Mouse (Mus musculus) lung, postnatal 4 days (tissue): ENCODE measurements at regions not wholly inside any gene's neighbourhood (a gene's known extent, or its start where the extent isn't known, plus 50 kb on each side); places are given as distances from the start of the nearest gene placed in this dataset.

Experiments
- DNase-seq, 2 experiments: peaks; one replicate each; pipeline ENCODE4 v3.0.0; 2021

DNA sequence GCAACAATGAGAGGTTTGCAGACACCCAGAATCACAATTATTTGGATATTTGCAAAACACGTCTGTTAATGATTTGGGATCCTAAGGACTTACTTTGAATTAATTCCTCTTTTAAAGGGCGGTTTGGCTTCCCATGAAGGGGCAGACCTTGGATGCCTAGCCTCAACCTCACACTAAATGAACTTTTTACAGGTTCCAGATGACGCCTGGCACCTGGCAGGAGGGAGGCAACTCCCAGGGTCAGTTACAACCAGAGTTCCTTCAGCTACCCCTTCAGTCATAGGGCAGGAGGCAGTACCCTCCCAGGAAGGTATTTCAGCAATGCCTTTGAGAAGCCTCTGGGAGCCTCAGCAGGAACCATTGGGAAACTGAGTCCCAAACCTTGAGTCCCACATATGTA, 57.9 kb upstream of the Stx18 start:
- DNase-seq = no peak

DNA sequence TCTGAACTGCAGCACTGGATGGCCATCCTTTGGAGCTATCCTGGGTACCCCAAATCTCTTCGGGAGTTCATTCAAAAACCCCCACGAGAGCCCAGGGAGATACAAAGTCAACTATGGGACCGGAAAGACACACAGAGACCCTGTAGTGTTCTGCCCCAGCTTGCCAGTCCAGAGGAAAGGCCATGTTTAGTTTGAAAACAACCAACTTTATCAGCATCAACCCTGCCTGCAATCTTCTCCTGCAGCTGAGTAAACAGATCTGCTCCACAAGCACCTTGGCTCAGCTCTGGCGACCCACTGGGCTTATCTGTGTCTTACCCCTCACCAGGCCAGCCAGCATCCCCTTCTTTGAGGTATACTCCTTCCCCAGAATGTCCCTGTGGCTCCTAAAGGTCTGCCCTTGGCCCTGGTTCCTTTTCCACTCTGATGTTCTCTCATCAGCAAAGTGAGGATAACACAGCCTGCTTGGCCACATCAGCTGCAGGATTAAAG, 61.6 kb upstream of the Stx18 start:
- DNase-seq = no peak

DNA sequence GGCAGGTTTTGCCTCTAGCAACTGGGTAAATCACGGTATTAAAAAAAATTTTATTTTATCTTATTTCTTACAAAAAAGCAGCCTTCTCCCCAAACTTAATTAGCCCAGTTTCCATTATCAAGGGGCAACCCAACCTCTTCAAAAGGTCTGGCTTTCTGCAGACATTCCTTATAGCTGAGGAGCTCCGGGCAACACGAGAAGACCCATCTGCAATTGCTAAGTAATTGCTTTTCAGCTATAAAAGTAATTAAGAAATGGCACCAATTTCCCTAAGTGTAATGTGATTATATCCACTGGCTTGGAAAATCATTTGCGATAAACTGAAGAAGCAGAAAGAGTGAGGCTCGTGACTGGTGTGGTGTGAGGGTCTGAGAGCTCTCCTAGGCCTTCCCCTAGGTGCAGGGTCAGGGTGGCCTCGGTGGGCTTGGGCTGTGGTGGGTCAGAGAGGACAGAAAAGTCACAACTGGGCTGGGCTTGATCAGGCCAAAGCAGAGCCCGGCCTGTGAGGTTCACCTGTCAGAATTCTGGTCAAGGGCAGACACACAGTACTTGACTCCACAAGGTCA, 65.5 kb upstream of the Stx18 start:
- DNase-seq = no peak

DNA sequence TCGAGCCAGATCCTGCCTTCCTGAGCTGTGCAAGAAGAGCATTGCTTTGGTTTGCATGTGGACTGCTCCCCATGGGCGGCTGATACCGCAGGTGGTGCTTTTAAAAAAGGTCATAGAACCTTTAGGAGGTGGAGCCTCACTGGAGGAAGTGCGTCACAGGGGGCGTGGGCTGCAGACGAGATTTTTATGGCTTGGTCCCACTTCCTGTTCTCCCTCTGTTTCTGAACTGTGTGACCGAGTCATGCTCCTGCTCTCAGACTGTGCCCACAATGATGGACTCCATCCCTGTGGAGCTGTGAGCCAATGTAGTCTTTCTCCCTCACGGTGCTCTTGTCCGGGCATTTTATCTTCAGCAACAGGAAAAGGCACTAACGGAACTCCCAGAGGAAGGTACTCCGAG, 66.8 kb upstream of the Stx18 start:
- no peak for DNase-seq

DNA sequence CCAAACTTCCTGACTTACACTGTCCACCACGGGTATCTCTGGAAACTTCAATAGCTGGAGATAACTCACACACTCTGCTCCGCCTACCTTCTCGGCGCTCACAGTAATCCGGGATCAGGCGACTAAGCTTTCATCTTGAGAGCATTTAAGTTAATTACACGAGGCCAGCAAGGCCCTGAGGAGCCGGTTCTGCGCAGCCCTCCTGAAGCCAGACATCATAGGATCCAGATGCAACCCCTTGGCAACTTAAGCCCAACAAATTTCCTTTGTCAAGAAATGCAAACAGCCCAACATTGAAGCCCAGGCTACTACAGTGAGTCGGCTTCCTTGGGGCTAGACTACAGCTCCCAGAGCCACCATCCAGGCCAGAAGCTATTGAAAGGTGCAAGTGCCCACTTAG, 69.9 kb upstream of the Stx18 start:
- no peak for DNase-seq

DNA sequence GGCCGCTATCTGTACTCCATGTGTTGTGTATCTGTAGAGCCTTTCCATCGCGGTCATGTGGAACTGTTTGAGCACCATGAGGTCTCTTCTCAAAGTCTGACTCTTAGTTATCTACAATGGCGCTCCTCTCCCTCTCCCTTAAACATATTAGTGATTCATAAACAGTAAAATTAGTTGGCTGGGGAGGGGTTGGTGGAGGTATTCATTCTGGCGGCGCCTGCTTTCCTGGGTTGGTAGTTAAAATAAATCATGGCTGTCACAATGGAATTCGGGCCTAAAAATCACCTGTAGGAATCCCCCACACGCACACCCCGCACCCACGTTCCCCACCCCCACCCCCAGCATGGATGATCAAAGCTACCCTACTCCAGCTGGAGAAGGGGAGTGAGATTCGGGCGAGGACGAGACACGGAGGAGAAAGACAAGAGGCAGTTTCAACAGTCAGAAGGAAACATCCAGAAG, 70.6 kb upstream of the Stx18 start:
- DNase-seq = no peak

DNA sequence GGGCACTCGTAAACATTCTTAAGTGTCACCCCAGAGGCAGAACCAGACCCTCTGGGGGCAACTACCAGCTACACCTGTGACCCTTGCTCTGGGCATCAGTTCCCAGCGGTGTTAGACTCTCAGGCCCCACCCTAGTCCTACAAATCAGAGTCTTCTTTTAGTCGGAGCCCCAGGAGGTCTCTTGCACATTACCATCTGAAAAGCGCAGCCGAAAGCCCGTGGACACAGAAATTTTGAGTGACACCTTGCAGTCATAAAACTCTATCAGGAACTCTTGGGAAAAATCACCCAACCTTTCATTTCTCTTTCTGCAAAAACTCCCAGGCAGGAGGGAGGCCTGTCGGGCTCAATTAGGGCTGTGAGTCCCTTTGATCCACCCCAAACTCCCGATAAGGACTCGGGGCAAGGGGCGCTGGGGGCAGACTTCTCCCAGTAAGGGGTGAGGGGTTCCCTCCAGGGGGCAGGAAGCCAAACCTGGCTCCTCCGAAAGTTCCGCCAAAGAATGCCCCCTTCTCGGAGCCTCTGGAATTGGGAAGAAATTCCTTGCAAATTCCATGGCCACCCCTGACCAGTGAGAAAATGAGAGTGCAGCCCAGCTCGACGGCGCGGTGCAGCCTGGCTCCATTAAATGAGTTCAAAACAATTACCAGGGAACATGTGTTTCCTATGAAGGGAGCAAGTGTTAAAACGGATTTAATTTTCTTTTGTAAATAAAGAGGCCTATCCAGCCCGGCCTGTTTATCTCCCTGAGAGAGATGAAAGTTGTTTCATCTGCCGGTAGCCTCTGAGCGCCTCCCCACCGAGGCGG, 71.2 kb upstream of the Stx18 start:
- no peak for DNase-seq

DNA sequence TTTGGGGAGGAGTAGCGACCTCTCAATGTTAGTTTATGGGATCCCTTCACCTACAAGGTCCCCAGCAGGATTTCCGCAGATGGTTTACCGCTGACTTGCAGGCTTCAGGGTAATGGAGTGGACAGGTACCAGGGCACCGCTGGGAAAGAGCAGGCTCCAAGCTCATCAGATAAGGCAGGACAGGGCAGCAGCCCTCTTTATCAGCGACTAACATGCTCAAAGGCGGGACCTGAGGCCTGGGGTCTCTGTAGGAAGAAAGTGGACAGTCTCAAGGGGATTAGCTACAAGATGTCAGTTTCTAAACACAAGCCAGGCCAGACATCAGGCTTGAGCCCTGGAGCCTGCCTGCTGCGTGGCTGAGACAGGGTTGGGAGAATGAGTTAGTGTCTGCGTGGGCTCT, 74.9 kb upstream of the Stx18 start:
- DNase-seq = no peak

DNA sequence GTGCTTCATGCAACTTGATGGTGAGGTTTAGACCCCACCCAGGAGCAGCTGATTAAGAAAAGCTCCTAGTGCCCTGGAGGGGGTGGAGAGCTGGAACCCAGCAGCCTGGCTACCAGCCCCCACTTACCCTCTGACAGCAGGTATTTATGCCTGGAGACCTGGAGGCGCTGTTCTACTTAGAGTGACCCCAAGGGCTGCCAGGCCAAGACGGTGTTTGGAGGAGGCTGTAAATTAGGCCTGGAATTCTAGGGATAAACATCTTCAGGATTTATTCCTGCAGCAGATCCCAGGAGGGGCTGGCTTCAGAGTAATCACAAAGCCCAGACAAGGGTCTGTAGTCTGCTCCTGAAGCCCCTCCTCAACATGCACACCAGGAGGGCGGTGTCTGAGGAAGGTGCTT, 76.0 kb upstream of the Stx18 start:
- no peak for DNase-seq

DNA sequence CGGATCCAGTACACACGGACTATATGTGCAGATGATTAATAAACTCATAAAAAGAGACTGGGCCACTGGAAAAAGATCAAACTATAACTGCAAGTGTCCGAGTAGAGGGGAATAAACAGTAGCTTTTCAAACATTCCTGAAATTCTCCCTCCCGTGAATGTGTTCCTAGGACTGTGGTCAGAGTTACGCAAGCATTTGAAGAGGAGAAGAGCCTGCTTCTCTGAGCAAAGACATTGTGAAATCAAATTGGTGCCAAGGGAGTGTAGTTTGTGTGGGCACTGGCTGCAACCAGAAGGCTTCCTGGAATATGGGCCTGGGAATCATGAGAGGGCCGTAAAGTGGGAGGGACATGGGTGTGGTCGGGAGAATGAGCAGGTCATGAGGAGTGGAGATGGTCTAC, 78.3 kb upstream of the Stx18 start:
- peak in 1 of 2 experiments; percentile 42 for DNase-seq

DNA sequence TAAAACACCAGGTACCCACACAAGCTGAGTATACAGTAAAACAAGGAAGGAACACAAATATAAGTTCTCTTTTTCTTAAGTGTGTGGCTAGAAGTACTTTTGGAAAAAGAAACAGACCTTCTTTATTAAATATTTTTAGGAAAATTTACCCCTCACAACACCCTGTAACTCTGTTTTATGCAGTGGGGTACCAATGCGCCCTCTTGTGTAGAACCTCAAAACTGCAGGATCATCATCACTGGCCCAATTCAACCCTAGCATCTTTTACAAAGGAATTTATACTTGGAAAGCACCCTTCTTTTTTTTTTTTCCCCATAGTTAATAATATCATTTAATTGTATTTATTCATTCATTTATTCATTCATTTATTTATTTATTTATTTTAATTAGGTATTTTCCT, 86.4 kb upstream of the Stx18 start:
- no peak for DNase-seq

DNA sequence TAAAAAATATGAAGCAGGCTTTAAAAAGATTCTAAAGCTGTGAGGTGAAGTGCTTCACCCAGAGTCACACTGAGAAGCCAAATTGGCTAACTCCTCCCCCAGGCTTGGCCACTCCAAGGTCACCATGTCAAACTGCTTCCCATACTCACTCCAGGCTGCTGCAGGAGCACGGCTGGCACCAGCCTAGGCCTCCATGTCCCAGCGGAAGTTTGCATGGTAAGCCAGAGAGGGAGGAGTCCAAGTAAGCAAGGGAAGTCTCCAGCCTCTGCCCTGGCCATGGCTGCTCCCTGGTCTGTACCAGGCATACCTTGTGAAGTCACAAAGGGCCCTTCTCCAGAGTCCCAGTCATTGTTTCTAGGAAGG, 105.8 kb upstream of the Stx18 start:
- DNase-seq = peak in 1 of 2 experiments; percentile 27

DNA sequence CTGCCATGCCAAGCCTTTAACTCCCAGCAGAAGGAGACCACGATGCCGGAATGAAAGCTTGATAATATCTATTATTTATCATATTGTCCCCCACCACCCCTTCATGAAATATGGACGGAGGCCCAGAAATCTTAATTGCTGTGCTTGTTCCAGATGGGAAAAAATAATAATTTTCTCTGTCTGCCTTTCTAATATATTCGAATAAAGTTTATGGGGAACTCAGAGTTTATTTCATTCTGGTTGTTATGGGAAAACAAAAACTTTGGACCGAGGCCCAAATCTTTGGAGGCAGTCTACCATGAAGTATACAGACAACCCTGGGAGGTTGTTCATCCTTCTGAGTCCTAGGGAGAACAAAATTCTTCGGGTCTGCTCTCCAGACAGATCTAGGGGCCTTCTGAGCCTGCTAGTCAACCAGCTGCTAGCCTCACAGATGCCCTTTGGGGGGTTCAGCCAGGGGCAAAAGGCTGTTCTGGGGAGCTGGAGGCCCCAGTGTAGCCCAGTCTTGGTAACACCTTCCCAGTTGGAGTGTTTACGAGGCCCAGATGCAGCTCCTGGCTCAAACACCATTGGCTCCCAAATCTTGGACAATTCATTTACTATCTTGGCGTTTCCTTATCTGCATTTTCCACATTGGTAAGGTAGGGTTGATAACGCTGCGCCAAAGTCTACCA, 106.3 kb upstream of the Stx18 start:
- DNase-seq = no peak

DNA sequence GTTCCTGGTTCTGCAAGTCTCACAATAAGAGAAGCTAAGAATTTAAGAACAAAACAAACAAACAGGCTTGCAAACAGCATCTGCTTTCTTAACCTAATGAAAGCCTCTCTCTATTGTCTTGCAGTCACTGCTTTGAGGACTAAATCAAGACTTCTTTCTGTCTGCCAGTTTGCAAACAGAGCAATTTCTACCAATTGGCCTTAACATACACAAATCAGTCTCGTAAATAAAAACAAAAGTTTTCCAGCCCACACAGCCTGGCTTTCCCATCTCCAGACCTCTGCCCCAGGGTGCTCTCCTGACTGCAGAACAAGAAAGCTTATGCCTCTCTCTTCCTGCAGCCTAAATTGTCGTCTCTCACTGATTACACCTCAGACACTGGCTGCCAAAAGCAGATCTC, 96.1 kb upstream of the Msx1 start:
- no peak for DNase-seq

DNA sequence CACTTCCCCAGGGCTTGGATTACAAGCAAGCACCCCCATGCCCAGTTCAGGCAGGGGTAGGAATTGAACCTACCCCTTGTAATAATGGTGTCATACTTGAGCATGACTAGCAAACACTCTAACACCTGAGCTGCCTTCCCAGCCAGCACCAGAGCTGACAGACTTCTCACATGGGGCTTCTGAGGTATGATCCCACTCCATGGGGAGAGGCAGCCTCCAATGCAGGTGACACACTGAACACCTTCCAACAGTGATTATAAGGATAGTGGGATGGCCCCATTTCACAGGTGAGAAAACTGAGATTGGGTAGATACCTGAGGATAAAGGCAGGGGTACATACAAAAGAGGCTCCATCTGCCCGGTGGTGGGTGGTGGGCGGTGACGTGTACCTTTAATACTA, 94.7 kb upstream of the Msx1 start:
- no peak for DNase-seq

DNA sequence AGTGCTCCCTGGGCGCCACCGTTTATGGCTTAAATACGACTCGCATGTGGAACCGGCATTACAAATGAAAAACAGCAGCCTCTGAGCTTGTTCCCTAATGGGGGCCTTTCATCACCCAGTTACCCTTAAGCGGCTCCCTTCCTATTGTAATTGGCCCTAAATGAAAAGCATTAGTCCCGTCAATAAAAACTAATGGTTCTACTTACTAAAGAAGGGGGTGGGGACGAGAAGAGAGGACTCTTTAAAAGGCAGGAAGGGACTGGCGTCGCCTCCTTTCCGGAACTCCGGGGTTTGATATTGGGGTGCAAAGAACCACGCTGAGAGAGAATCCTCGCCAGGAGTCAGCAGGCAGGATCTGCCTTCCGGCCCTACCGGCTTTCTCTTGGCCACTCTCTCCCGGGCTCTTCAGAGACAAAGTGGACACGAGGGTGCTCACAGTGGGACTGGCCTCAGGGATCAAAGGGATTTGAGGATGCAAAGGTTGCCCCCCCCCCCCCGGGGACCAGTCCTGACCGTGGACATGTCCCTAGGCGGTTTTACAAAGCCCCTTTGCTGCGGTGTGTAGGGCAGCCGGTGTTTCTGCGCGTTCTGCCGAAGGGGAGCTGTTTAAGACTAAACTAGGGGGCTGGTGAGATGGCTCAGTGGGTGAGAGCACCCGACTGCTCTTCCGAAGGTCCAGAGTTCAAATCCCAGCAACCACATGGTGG, 93.8 kb upstream of the Msx1 start:
- no peak for DNase-seq

DNA sequence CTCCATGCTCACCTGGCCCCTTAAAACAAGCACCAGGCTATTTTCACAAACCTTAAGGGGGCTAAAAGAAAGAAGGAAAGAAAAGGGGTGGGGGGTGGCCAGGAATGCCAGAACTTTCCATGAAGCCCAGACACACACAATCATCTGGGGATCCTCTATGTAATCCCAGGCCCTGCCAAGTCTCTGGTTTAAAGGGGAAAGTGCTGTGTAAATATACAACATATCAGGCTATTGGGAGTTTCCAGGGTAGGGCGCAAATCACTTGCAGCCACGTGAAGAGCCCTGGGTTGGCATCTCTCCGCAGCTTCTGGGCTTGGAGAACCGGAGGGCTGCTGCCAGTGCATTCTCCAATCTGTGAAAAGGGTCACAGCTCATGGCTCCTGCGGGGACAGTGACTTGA, 92.8 kb upstream of the Msx1 start:
- DNase-seq = no peak

DNA sequence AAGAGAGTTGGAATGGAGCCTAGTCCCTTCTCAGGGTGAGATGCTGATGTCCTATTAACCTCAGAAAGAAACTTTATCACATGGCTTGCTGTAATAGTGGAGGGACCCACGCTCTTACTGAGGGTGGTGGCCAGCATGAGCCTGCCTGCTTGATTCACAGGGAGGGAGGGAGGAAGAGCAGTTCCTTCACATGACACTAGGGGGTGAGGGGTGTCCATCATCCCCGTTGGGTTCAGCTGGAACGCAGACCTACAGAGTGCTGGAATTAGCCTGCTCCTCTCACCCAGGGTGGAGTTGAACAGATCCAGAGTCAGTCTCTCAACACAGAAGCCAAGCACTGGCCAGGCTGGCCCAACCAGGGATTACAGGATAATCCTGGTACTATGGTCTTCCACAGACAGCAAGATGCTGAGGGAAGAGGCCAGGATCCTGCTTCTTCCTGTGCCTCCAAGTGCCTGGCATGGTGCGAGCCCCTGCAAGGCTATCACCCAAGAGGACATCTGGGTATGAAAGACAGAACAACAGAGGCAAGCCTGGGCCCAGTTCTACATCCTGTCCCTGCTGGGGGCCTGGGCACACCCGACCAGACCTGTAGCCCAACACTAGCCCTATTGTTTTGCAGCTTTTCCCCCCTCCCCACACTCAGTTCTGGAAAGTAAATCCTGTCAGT, 80.4 kb upstream of the Msx1 start:
- no peak for DNase-seq

DNA sequence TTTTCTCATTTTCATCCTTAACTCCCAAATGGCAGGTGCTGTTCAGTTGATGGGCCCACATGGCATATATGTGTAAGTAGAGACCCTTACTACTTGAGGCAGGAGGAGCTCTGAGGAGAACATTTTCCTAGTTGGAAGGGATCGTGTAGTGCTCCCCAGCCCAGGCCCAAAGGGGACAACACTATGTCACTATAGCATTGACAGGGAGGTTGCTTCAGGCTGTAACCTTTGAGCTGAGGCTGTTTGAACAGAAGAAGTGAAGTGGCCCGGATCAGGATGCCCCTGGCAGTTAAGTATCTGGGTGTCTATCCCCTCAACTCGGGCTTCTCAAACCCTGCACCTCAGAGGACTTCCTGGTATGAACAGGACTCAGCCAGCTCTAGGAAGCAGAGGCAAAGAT, 79.5 kb upstream of the Msx1 start:
- DNase-seq = no peak

DNA sequence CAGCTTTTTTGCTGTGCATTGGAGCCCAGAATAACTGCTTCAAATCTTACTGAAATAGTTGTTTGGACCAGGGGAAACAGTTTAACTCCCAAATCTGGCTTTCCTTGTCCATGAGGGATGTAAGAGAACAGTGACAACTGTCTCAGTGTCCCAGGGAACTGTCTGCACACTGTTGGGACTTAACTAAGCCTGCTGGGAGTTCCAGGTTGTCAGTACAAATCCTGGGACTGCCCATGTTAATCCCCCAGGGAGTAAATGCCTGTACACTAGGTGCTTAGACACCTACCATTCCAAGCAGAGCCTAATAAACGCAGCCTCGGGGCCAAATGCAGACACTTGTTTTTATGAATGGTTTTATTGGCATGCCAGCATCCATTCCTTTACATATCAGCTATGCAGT, 78.4 kb upstream of the Msx1 start:
- DNase-seq = no peak

DNA sequence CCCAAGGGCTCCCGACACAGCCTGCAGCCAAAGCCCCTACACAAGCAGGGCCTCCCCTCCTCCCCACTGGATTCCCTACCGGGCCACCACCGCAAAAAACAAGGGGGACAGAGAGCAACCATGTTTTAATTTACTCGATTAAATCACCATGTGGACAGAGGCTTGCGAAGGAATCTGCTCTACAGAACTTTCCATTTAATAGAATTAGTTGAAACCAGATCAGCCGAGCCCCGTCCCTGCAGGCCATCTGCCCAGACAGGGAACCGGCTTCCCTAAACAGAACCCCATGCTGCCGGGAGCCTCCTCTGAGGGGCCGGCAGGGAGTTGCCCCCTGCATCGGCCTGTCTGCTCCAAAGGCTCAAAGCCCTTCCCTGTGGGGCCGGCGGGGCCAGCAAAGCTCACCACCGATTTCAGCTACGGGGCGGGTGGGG, 77.5 kb upstream of the Msx1 start:
- no peak for DNase-seq

DNA sequence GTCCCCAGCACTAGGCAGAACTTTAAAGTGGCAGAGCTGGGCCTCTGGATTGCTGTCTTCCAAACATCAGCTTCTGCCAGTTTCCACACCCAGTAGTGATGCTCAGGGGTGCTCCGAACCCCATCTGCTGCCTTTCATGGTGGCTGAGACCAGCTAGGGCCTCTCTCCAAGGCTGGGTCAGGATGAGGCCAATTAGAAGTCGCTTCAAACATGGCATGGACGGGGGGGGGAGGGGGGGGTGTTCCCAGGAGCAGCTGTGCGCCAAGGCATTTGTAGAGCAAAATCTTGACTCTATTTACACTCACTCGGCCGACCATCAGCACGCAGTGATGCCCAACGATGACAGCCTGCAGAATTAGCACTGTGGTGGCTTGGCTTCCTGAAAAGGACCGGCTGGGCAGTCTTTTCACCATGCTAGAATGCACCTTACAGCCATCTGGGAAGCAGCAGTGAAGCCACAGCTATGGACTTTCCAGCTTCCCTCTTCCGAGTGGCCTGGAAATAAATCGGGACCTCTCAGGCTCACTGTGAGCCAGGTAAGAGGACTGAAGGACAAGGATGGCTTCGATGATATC, 73.7 kb upstream of the Msx1 start:
- no peak for DNase-seq

DNA sequence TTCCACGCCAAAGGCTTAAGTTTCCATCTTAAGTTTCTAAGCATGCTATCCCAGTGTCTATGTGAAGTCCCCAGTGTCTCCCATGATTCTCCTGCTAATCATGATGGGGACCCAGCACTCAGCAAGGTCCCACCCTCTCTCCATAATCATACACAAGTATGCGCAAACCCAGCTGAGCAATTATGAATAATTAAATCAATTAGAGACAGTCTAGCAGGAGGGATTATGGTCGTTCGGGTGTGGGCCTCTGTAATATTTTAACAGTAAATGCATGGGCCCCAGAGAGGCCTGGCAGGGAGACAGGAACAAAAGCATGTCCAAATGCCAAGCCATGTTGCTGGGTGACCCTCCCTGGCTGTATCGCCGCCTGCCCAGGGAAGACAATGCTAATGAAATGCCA, 73.1 kb upstream of the Msx1 start:
- no peak for DNase-seq
